In the genomic region with DNA sequence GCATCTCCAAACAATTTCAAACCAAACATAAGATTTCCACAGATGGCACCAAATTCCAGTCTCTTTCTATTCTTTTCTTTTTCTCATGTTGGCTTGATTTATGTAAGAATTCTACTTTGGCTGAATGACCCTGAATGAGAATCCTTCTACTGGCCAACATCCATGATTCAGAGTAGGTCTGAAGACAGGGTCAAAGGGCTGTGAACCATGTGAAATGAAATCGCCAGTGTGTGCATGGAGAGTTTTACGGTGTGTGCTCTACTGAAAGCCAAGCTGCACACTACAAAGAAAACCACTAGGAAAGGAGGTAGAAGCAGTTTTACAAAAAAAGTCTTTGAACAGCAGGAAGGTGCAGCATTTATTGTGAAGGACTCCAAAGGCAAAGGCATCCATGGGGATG, we compare ENCODE assay signal across 21 mouse cellular contexts.
DNase-seq lines count a peak whose midpoint lies in the region; ATAC-seq and TF ChIP-seq lines count a peak whose summit lies in the region.
"Had no signal": no experiment of that assay in that cellular context is flagged by ENCODE, and none has a peak within 500 bp of the region (broad histone marks: within the 10 kb centered on the region; RNA-seq: fewer than 3 reads in every experiment).

No protein-coding gene starts in this region.

- no peaks in the 10 kb centered on the region for H3K27me3 ChIP-seq in midbrain, embryonic 11.5 days (ENCODE audit: control insufficient read depth, insufficient read depth, low read length)
- H3K27me3 ChIP-seq in midbrain, postnatal 0 days (ENCODE audit: insufficient read depth, low read length) = no peaks in the 10 kb centered on the region
- H3K27me3 ChIP-seq: CH12.LX; embryonic facial prominence, embryonic 15.5 days; heart, embryonic 15.5 days; hindbrain, embryonic 13.5 days had no signal

- no peaks in the 10 kb centered on the region for H3K9me3 ChIP-seq in midbrain, embryonic 11.5 days (ENCODE audit: control insufficient read depth, low read length)
- no peaks in the 10 kb centered on the region for H3K9me3 ChIP-seq in midbrain, postnatal 0 days (ENCODE audit: low read length)
- H3K9me3 ChIP-seq: embryonic facial prominence, embryonic 15.5 days; forebrain, embryonic 10.5 days; heart, embryonic 15.5 days; hindbrain, embryonic 13.5 days had no signal

- H3K4me1 ChIP-seq in midbrain, embryonic 11.5 days (ENCODE audit: control insufficient read depth, insufficient read depth, low read length) = no peaks in the 10 kb centered on the region
- no peaks in the 10 kb centered on the region for H3K4me1 ChIP-seq in midbrain, postnatal 0 days (ENCODE audit: insufficient read depth, low read length)
- H3K4me1 ChIP-seq: embryonic facial prominence, embryonic 15.5 days; heart, embryonic 15.5 days; hindbrain, embryonic 13.5 days had no signal

- no peak overlapping the region for H3K9ac ChIP-seq in midbrain, embryonic 11.5 days (ENCODE audit: low read length)
- no peak overlapping the region for H3K9ac ChIP-seq in midbrain, postnatal 0 days (replicated peaks; ENCODE audit: low read length, poor library complexity, severe bottlenecking)
- H3K9ac ChIP-seq: embryonic facial prominence, embryonic 15.5 days; heart, embryonic 15.5 days; hindbrain, embryonic 13.5 days had no signal

- no peaks in the 10 kb centered on the region for H3K36me3 ChIP-seq in midbrain, embryonic 11.5 days (ENCODE audit: control insufficient read depth, insufficient read depth, low read length)
- no peaks in the 10 kb centered on the region for H3K36me3 ChIP-seq in midbrain, postnatal 0 days (ENCODE audit: insufficient read depth, low read length)
- H3K36me3 ChIP-seq: embryonic facial prominence, embryonic 15.5 days; forebrain, embryonic 10.5 days; heart, embryonic 15.5 days; hindbrain, embryonic 13.5 days had no signal

- no peak overlapping the region for H3K4me3 ChIP-seq in midbrain, embryonic 11.5 days (ENCODE audit: low read depth, low read length)
- no peak overlapping the region for H3K4me3 ChIP-seq in midbrain, postnatal 0 days (ENCODE audit: low read depth, low read length)
- H3K4me3 ChIP-seq: embryonic facial prominence, embryonic 15.5 days; erythroblast, embryonic 14.5 days; forebrain, embryonic 10.5 days; heart, adult 2 months; heart, embryonic 15.5 days; hindbrain, embryonic 13.5 days had no signal

- 59% methylated on average over 2 of the region's 2 CpGs for WGBS in midbrain, embryonic 11.5 days
- 56% methylated on average over 2 of the region's 2 CpGs for WGBS in midbrain, postnatal 0 days

- H3K4me2 ChIP-seq in midbrain, embryonic 11.5 days = no peak overlapping the region
- no peak overlapping the region for H3K4me2 ChIP-seq in midbrain, postnatal 0 days (ENCODE audit: low read depth, low read length, poor library complexity, severe bottlenecking)
- H3K4me2 ChIP-seq: embryonic facial prominence, embryonic 15.5 days; heart, embryonic 11.5 days; heart, embryonic 15.5 days; hindbrain, embryonic 13.5 days had no signal

- no peak for ATAC-seq in midbrain, embryonic 11.5 days (ENCODE audit: low FRiP score)
- ATAC-seq in midbrain, postnatal 0 days (ENCODE audit: low FRiP score) = no peak
- ATAC-seq: forebrain, embryonic 14.5 days; hindbrain, postnatal 0 days had no signal

- no peak overlapping the region for H3K27ac ChIP-seq in midbrain, embryonic 11.5 days (ENCODE audit: low read depth, low read length)
- H3K27ac ChIP-seq in midbrain, postnatal 0 days (ENCODE audit: low read depth, low read length) = no peak overlapping the region
- H3K27ac ChIP-seq: embryonic facial prominence, embryonic 15.5 days; forebrain, embryonic 10.5 days; heart, adult 2 months; heart, embryonic 15.5 days; hindbrain, embryonic 13.5 days; hindbrain, postnatal 0 days had no signal

- peak; percentile 4 for DNase-seq in adrenal gland, postnatal 10 days
- no peak for DNase-seq in adrenal gland, postnatal 4 days (ENCODE audit: low spot score in 2 of 2)
- DNase-seq in midbrain, embryonic 11.5 days (ENCODE audit: low spot score, missing footprints) = peak; percentile 54
- DNase-seq in midbrain, postnatal 0 days (ENCODE audit: low spot score) = no peak
- DNase-seq in embryo, embryonic 9.5 days (ENCODE audit: extremely low spot score) = peak; percentile 4
- no peak for DNase-seq in heart, adult 11 months
- DNase-seq: cerebellum, adult 11 months; cerebellum, adult 8-10 months; cerebellum, postnatal 14 days; gastrocnemius, postnatal 10 days; heart, adult 2 months; heart, postnatal 14 days had no signal

- no peak for TF ChIP-seq CTCF in midbrain, postnatal 0 days (IDR thresholded peaks at IDR 0.05)

Comparison
In these comparisons a context has a peak if more than half of its experiments do, and no peak if none do; other contexts are left out.
1. DNase-seq: peak in adrenal gland, postnatal 10 days (single experiment), midbrain, embryonic 11.5 days (single experiment) and embryo, embryonic 9.5 days (single experiment); none in adrenal gland, postnatal 4 days (0 of 2), midbrain, postnatal 0 days (single experiment) and heart, adult 11 months (single experiment).